Mouse (Mus musculus): ENCODE data around the gene Gm20696. TPM values are rescaled to one million over a fixed set of nuclear protein-coding genes. Genes with fewer than 3 reads are reported as not detected.

The Gm20696 gene
- polyA plus RNA-seq, 1 experiment from 2014 or later: 3.2 TPM

DNA sequence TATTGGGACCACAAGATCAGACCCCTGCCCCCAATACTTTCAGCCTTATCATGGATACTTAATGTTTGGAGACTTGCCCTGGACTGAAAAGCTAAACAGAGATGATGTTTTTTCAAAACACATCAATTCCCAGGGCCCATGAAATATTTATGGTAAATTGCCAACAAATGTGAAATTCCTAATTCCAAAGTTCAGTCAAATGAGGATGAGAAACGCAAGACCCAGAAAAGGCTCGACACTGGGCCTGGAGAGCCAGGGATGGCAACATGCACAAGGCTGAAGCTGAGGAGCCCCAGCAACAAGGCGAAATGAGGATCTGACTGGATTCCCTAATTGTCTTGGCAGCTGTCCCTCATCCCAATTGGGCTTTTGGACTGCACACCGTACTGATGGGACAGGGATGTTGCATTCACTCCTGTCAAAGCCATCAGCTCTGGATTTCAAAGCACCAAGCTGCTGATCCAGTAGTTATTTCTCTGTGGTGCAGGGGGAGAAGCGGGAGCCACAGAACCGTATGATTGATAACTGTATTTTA is 438.2 kb downstream of the Gm20696 start:
- 0 out of 2 replicates have a peak, but pooled peaks cover 4% of the 10 kb centered on the region for H3K4me1 ChIP-seq
- H3K4me2 ChIP-seq: no peak overlapping the region
- H3K36me3 ChIP-seq: no peaks in the 10 kb centered on the region
- no peaks in the 10 kb centered on the region for H3K27me3 ChIP-seq
- no peak for ATAC-seq (ENCODE audit: insufficient number of reproducible peaks, insufficient read depth, low FRiP score, low TSS enrichment, low read depth)
- H3K9me3 ChIP-seq: no peaks in the 10 kb centered on the region
- H3K27ac ChIP-seq: no peak overlapping the region
- H3K4me3 ChIP-seq: no peak overlapping the region
- no peak overlapping the region for H3K9ac ChIP-seq
- WGBS: 70% methylated on average over 6 of the region's 6 CpGs

DNA sequence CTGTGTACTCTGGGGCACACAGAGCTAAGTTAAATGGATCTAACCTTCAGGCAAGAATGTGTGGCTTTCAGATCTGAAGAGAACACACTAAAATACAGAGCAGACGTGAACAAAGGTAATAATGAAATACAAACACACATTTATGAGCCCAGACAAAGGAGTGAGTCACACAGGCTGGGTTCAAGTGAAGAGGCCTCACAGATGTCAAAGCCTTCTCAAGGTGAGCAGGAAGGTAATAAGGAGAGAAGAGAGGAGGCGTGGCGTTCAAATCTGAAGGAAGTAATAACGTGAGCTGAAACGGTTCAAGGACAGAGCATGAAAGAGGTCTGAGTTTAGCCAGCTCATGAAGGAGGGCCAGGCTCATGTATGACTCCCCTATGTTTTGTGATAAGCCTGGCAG is 445.4 kb downstream of the Gm20696 start:
- WGBS: 87% methylated on average over 5 of the region's 5 CpGs
- no peak overlapping the region for H3K4me3 ChIP-seq
- H3K9me3 ChIP-seq: no peaks in the 10 kb centered on the region
- H3K9ac ChIP-seq: no peak overlapping the region
- no peaks in the 10 kb centered on the region for H3K27me3 ChIP-seq
- no peak overlapping the region for H3K4me2 ChIP-seq
- no peaks in the 10 kb centered on the region for H3K36me3 ChIP-seq
- no peaks in the 10 kb centered on the region for H3K4me1 ChIP-seq
- no peak for ATAC-seq (ENCODE audit: insufficient number of reproducible peaks, insufficient read depth, low FRiP score, low TSS enrichment, low read depth)
- no peak overlapping the region for H3K27ac ChIP-seq

DNA sequence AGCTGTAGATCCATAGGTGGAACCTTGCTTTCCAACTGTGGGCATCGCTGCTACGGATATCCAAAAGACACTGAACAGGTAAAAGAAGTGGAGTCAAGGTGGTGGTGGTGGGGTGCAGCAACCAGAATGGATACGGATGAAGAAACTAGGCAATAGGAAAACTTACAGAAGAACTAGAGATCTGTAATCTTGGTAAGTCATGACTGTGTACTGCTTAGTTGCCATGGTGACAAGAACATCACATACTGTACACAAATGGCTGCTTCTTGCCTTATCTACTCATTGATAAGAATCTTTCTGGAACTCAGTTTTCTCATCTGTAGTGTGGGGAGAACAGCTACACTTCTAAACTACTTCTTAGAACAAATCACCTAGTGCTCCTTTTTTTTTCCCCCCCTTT is 446.1 kb downstream of the Gm20696 start:
- Histone ChIP-seq H3K4me2 (no peak overlapping the region), H3K9me3 (no peaks in the 10 kb centered on the region), H3K9ac (no peak overlapping the region), H3K36me3 (no peaks in the 10 kb centered on the region), H3K27ac (no peak overlapping the region), H3K4me3 (no peak overlapping the region), H3K27me3 (no peaks in the 10 kb centered on the region), H3K4me1 (no peaks in the 10 kb centered on the region)
- no peak for ATAC-seq (ENCODE audit: insufficient number of reproducible peaks, insufficient read depth, low FRiP score, low TSS enrichment, low read depth)
- WGBS: 92% methylated on average over 3 of the region's 3 CpGs

DNA sequence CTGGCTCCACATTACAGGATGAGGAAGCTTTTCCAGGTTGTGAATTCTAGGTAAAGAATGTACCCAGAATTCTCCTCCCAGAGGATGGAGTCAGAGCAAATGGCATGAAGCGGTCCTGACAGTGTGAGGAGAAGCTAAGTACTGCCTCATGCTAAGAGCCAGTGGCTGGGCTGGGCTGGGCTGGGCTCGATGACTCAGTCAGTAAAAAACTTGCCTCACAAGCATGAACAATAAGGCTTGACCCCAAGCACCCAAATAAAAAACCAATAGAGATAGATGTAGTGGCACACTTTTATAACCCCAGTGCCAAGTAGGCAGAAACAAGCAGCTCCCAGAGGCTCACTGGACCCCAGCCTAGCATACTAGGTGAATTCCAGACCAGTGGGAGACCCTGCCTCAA is 448.8 kb downstream of the Gm20696 start:
- Histone ChIP-seq H3K27ac (no peak overlapping the region), H3K4me2 (no peak overlapping the region), H3K27me3 (no peaks in the 10 kb centered on the region), H3K9me3 (no peaks in the 10 kb centered on the region), H3K4me3 (no peak overlapping the region), H3K36me3 (no peaks in the 10 kb centered on the region), H3K4me1 (no peaks in the 10 kb centered on the region), H3K9ac (no peak overlapping the region)
- no peak for ATAC-seq (ENCODE audit: insufficient number of reproducible peaks, insufficient read depth, low FRiP score, low TSS enrichment, low read depth)
- WGBS: 81% methylated on average over 2 of the region's 2 CpGs

DNA sequence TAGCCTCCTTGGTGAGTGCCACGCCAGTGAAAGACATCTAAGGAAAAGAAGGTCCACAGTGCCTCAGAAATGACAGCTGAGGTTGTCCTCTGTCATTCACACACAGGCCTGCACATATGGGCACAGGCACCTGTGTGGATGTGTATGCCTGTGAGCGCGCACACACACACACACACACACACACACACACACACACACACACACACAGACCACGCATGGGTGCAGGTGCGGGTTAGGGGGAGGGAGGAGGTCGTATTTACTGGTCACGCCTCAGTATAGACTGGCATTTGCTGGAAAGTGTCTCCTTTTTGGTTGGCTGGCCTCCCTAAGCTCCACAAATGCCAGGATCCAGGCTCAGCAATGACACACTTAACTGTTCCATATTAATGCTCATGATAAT is 449.4 kb downstream of the Gm20696 start:
- H3K36me3 ChIP-seq: no peaks in the 10 kb centered on the region
- H3K4me2 ChIP-seq: no peak overlapping the region
- no peak overlapping the region for H3K4me3 ChIP-seq
- no peaks in the 10 kb centered on the region for H3K4me1 ChIP-seq
- no peaks in the 10 kb centered on the region for H3K27me3 ChIP-seq
- no peaks in the 10 kb centered on the region for H3K9me3 ChIP-seq
- 79% methylated on average over 7 of the region's 7 CpGs for WGBS
- ATAC-seq (ENCODE audit: insufficient number of reproducible peaks, insufficient read depth, low FRiP score, low TSS enrichment, low read depth): no peak
- no peak overlapping the region for H3K9ac ChIP-seq
- no peak overlapping the region for H3K27ac ChIP-seq

DNA sequence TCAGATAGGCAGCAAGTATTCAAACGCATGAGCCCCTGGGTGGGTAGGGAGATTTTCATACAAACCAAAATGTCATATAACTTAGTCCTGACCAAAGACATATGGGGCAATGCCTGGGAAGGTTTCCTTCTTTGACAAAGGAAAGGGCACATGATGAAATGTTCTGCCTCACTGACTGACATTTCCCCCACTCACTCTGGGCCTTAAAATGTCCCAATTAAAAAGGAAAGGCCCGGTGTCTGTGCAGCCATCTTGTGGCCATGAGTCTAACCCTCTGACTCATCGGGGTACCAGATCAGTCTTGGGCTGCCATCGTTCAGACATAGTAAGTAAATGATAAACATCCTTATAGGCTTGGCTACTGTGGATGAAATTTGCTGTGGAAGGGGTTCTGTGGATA is 454.1 kb downstream of the Gm20696 start:
- no peaks in the 10 kb centered on the region for H3K36me3 ChIP-seq
- H3K27me3 ChIP-seq: 0 out of 2 replicates have a peak, but pooled peaks cover 2% of the 10 kb centered on the region
- H3K27ac ChIP-seq: no peak overlapping the region
- H3K4me2 ChIP-seq: no peak overlapping the region
- H3K9me3 ChIP-seq: no peaks in the 10 kb centered on the region
- no peaks in the 10 kb centered on the region for H3K4me1 ChIP-seq
- H3K9ac ChIP-seq: no peak overlapping the region
- H3K4me3 ChIP-seq: no peak overlapping the region
- WGBS: 86% methylated on average over 4 of the region's 4 CpGs
- no peak for ATAC-seq (ENCODE audit: insufficient number of reproducible peaks, insufficient read depth, low FRiP score, low TSS enrichment, low read depth)

DNA sequence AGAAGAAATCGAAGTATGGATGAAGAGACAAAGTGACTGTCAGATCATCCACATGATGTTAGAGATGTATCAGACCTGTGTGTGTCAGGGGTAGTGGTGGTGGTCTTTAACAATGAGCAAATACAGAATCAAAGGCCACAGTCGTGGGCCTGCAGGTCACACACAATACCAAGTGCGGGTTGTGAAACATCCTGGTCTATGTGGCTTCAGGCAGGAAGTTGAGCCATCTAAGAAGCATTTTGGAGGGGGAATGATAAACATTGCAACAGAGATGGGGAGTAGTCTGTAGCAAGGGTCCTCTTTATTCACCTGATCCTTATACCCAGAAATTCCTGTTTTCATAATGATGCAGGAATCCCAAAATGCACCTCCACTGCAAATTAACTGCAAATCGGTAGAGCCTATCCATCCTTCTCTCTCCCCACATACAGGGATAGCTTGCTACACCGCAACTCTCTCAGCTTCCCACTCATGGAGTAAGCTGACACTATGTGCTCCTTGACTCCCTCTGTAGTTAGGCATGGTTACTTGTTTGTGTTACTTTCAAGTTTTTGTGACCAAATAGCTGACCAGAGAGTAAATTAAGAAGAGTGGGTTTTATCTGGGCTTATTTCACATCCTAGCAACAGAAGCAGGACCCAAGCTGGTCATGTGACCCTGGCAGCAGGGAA is 454.8 kb downstream of the Gm20696 start:
- WGBS: 84% methylated on average over 5 of the region's 5 CpGs
- no peaks in the 10 kb centered on the region for H3K36me3 ChIP-seq
- H3K9ac ChIP-seq: no peak overlapping the region
- no peak overlapping the region for H3K27ac ChIP-seq
- H3K27me3 ChIP-seq: peaks cover 6% of the 10 kb centered on the region; the same call in 1 of the 2 replicates
- no peaks in the 10 kb centered on the region for H3K9me3 ChIP-seq
- no peak overlapping the region for H3K4me3 ChIP-seq
- no peaks in the 10 kb centered on the region for H3K4me1 ChIP-seq
- ATAC-seq (ENCODE audit: insufficient number of reproducible peaks, insufficient read depth, low FRiP score, low TSS enrichment, low read depth): no peak
- H3K4me2 ChIP-seq: no peak overlapping the region

DNA sequence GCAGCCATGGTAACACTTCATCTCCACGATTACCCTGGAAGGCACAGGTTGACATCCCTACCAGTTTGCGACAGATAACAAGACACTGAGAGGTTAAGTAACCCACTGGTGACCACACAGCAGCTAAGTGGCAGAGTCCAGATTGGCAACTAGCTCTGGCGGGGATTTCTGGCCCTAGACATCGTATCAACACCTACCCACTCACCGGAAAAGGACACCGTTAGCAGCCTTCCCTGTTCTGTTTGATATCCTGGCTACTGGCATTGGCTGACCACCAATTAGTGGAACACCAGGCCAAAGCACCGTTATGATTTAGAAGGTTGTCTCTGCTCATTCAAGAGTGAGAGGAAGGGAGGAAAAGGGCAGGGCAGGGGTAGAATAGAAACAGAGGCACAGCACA is 456.4 kb downstream of the Gm20696 start:
- Histone ChIP-seq H3K27ac (no peak overlapping the region), H3K36me3 (no peaks in the 10 kb centered on the region), H3K4me3 (no peak overlapping the region), H3K9me3 (no peaks in the 10 kb centered on the region), H3K27me3 (peaks cover 15% of the 10 kb centered on the region; the same call in 1 of the 2 replicates), H3K4me1 (peaks cover 14% of the 10 kb centered on the region), H3K9ac (no peak overlapping the region), H3K4me2 (no peak overlapping the region)
- WGBS: 87% methylated on average over 7 of the region's 7 CpGs
- ATAC-seq (ENCODE audit: insufficient number of reproducible peaks, insufficient read depth, low FRiP score, low TSS enrichment, low read depth): no peak

Small RNA genes within 50 kb of the gene (microRNA-seq; reads per million reads assigned to microRNA genes)
- not detected for gene Gm22328

Other genes starting within 250 kb of the Gm20696 start
- gene Foxp1, start 144.1 kb downstream of the Gm20696 start, polyA plus RNA-seq (2015; fragmentation: Nextera tagmentation; extraction: Ambion mirVana): 66.7 TPM in 2 replicates
- 15.6 and 16.7 TPM in 2 replicates for gene Eif4e3, start within 50 bp of the Gm20696 start, polyA plus RNA-seq (2015; fragmentation: Nextera tagmentation; extraction: Ambion mirVana)
- gene Gpr27, start 25.9 kb upstream of the Gm20696 start, polyA plus RNA-seq (2015; fragmentation: Nextera tagmentation; extraction: Ambion mirVana): 4.0 and 6.5 TPM in 2 replicates
- 1.5 and 2.0 TPM in 2 replicates for gene Prok2, start 59.6 kb upstream of the Gm20696 start, polyA plus RNA-seq (2015; fragmentation: Nextera tagmentation; extraction: Ambion mirVana)

Measured in embryonic facial prominence, embryonic 13.5 days (tissue).